Mouse (Mus musculus): ENCODE measurements around the gene Adipoq. TPM values are rescaled to one million over a fixed set of nuclear protein-coding genes. Genes with fewer than 3 reads are reported as not detected.
A peak's percentile ranks its signal among the peaks of the same experiment; 100 is the strongest.

Gene Adipoq
- polyA plus RNA-seq, 1 experiment = not detected

GRCm38 (mm10) chr16:23157013-23157412, 10.7 kb downstream of the Adipoq start:
- no peak overlapping the region for H3ac ChIP-seq (ENCODE audit: control insufficient read depth, insufficient read length, low read depth)
- no peaks in the 10 kb centered on the region for H3K79me3 ChIP-seq (ENCODE audit: low read depth)
- H3K4me3 ChIP-seq (ENCODE audit: insufficient read depth, poor library complexity, severe bottlenecking) = no peak overlapping the region
- TF ChIP-seq USF1 (IDR thresholded peaks at IDR 0.05; ENCODE audit: low read depth) = no peak
- no peak for TF ChIP-seq MAX (IDR thresholded peaks at IDR 0.05)
- no peak for TF ChIP-seq CTCF (IDR thresholded peaks at IDR 0.05; ENCODE audit: control insufficient read depth, insufficient read depth, insufficient read length)
- TF ChIP-seq CEBPB (IDR thresholded peaks at IDR 0.05; ENCODE audit: low read depth) = no peak
- no peaks in the 10 kb centered on the region for H3K27me3 ChIP-seq (ENCODE audit: control insufficient read depth, insufficient read depth, insufficient read length)
- H3K79me2 ChIP-seq (ENCODE audit: control insufficient read depth, insufficient read depth) = no peaks in the 10 kb centered on the region
- H3K36me3 ChIP-seq (ENCODE audit: control insufficient read depth, insufficient read depth) = no peaks in the 10 kb centered on the region

GRCm38 (mm10) chr16:23158292-23158691, 12.0 kb downstream of the Adipoq start:
- no peaks in the 10 kb centered on the region for H3K79me2 ChIP-seq (ENCODE audit: control insufficient read depth, insufficient read depth)
- no peaks in the 10 kb centered on the region for H3K27me3 ChIP-seq (ENCODE audit: control insufficient read depth, insufficient read depth, insufficient read length)
- H3K36me3 ChIP-seq (ENCODE audit: control insufficient read depth, insufficient read depth) = no peaks in the 10 kb centered on the region
- no peak overlapping the region for H3ac ChIP-seq (ENCODE audit: control insufficient read depth, insufficient read length, low read depth)
- no peak for TF ChIP-seq CEBPB (IDR thresholded peaks at IDR 0.05; ENCODE audit: low read depth)
- TF ChIP-seq FOSL1 (IDR thresholded peaks at IDR 0.05; ENCODE audit: insufficient read depth, low read length, poor library complexity, severe bottlenecking) = no peak
- no peak for TF ChIP-seq USF1 (IDR thresholded peaks at IDR 0.05; ENCODE audit: low read depth)
- no peak for TF ChIP-seq MYOD1 (IDR thresholded peaks at IDR 0.05; ENCODE audit: control insufficient read depth, insufficient read length, low read depth)
- TF ChIP-seq CTCF (IDR thresholded peaks at IDR 0.05; ENCODE audit: control insufficient read depth, insufficient read depth, insufficient read length) = no peak
- TF ChIP-seq MAX (IDR thresholded peaks at IDR 0.05) = no peak
- no peak for TF ChIP-seq MYOG (IDR thresholded peaks at IDR 0.05; ENCODE audit: control insufficient read depth, extremely low read depth, insufficient read length)
- no peak overlapping the region for H3K4me3 ChIP-seq (ENCODE audit: insufficient read depth, poor library complexity, severe bottlenecking)
- no peaks in the 10 kb centered on the region for H3K79me3 ChIP-seq (ENCODE audit: low read depth)

GRCm38 (mm10) chr16:23158957-23159356, 12.6 kb downstream of the Adipoq start:
- H3K27me3 ChIP-seq (ENCODE audit: control insufficient read depth, insufficient read depth, insufficient read length) = no peaks in the 10 kb centered on the region
- no peaks in the 10 kb centered on the region for H3K79me2 ChIP-seq (ENCODE audit: control insufficient read depth, insufficient read depth)
- no peak overlapping the region for H3K4me3 ChIP-seq (ENCODE audit: insufficient read depth, poor library complexity, severe bottlenecking)
- H3K79me3 ChIP-seq (ENCODE audit: low read depth) = no peaks in the 10 kb centered on the region
- H3K36me3 ChIP-seq (ENCODE audit: control insufficient read depth, insufficient read depth) = no peaks in the 10 kb centered on the region
- no peak overlapping the region for H3ac ChIP-seq (ENCODE audit: control insufficient read depth, insufficient read length, low read depth)
- TF ChIP-seq MYOG (IDR thresholded peaks at IDR 0.05; ENCODE audit: control insufficient read depth, extremely low read depth, insufficient read length) (no peak), USF1 (IDR thresholded peaks at IDR 0.05; ENCODE audit: low read depth) (no peak), CTCF (IDR thresholded peaks at IDR 0.05; ENCODE audit: control insufficient read depth, insufficient read depth, insufficient read length) (no peak), FOSL1 (IDR thresholded peaks at IDR 0.05; ENCODE audit: insufficient read depth, low read length, poor library complexity, severe bottlenecking) (no peak), MYOD1 (IDR thresholded peaks at IDR 0.05; ENCODE audit: control insufficient read depth, insufficient read length, low read depth) (no peak), MAX (IDR thresholded peaks at IDR 0.05) (no peak), CEBPB (IDR thresholded peaks at IDR 0.05; ENCODE audit: low read depth) (no peak)

GRCm38 (mm10) chr16:23159749-23160148, 13.4 kb downstream of the Adipoq start:
- no peaks in the 10 kb centered on the region for H3K36me3 ChIP-seq (ENCODE audit: control insufficient read depth, insufficient read depth)
- H3K79me3 ChIP-seq (ENCODE audit: low read depth) = no peaks in the 10 kb centered on the region
- TF ChIP-seq CEBPB (IDR thresholded peaks at IDR 0.05; ENCODE audit: low read depth) (no peak), USF1 (IDR thresholded peaks at IDR 0.05; ENCODE audit: low read depth) (no peak), CTCF (IDR thresholded peaks at IDR 0.05; ENCODE audit: control insufficient read depth, insufficient read depth, insufficient read length) (no peak), FOSL1 (IDR thresholded peaks at IDR 0.05; ENCODE audit: insufficient read depth, low read length, poor library complexity, severe bottlenecking) (no peak), MYOD1 (IDR thresholded peaks at IDR 0.05; ENCODE audit: control insufficient read depth, insufficient read length, low read depth) (no peak), MYOG (IDR thresholded peaks at IDR 0.05; ENCODE audit: control insufficient read depth, extremely low read depth, insufficient read length) (no peak), MAX (IDR thresholded peaks at IDR 0.05) (no peak)
- H3K79me2 ChIP-seq (ENCODE audit: control insufficient read depth, insufficient read depth) = no peaks in the 10 kb centered on the region
- no peaks in the 10 kb centered on the region for H3K27me3 ChIP-seq (ENCODE audit: control insufficient read depth, insufficient read depth, insufficient read length)
- no peak overlapping the region for H3K4me3 ChIP-seq (ENCODE audit: insufficient read depth, poor library complexity, severe bottlenecking)
- no peak overlapping the region for H3ac ChIP-seq (ENCODE audit: control insufficient read depth, insufficient read length, low read depth)

GRCm38 (mm10) chr16:23162116-23162515, 15.8 kb downstream of the Adipoq start:
- H3K4me3 ChIP-seq (ENCODE audit: insufficient read depth, poor library complexity, severe bottlenecking) = no peak overlapping the region
- no peaks in the 10 kb centered on the region for H3K27me3 ChIP-seq (ENCODE audit: control insufficient read depth, insufficient read depth, insufficient read length)
- H3K36me3 ChIP-seq (ENCODE audit: control insufficient read depth, insufficient read depth) = no peaks in the 10 kb centered on the region
- H3K79me3 ChIP-seq (ENCODE audit: low read depth) = no peaks in the 10 kb centered on the region
- TF ChIP-seq CEBPB (IDR thresholded peaks at IDR 0.05; ENCODE audit: low read depth) = peak; percentile 8
- peak; percentile 17 for TF ChIP-seq MYOD1 (IDR thresholded peaks at IDR 0.05; ENCODE audit: control insufficient read depth, insufficient read length, low read depth)
- no peak for TF ChIP-seq USF1 (IDR thresholded peaks at IDR 0.05; ENCODE audit: low read depth)
- no peaks in the 10 kb centered on the region for H3K79me2 ChIP-seq (ENCODE audit: control insufficient read depth, insufficient read depth)
- H3ac ChIP-seq (ENCODE audit: control insufficient read depth, insufficient read length, low read depth) = no peak overlapping the region

- Histone ChIP-seq H3K79me3 (ENCODE audit: low read depth) (no peaks in the 10 kb centered on the region), H3ac (ENCODE audit: control insufficient read depth, insufficient read length, low read depth) (no peak overlapping the region), H3K4me3 (ENCODE audit: insufficient read depth, poor library complexity, severe bottlenecking) (no peak overlapping the region), H3K27me3 (ENCODE audit: control insufficient read depth, insufficient read depth, insufficient read length) (no peaks in the 10 kb centered on the region), H3K79me2 (ENCODE audit: control insufficient read depth, insufficient read depth) (no peaks in the 10 kb centered on the region), H3K36me3 (ENCODE audit: control insufficient read depth, insufficient read depth) (no peaks in the 10 kb centered on the region)
- TF ChIP-seq MYOD1 (IDR thresholded peaks at IDR 0.05; ENCODE audit: control insufficient read depth, insufficient read length, low read depth) (no peak), CEBPB (IDR thresholded peaks at IDR 0.05; ENCODE audit: low read depth) (no peak), MYOG (IDR thresholded peaks at IDR 0.05; ENCODE audit: control insufficient read depth, extremely low read depth, insufficient read length) (no peak), FOSL1 (IDR thresholded peaks at IDR 0.05; ENCODE audit: insufficient read depth, low read length, poor library complexity, severe bottlenecking) (no peak), USF1 (IDR thresholded peaks at IDR 0.05; ENCODE audit: low read depth) (no peak), CTCF (IDR thresholded peaks at IDR 0.05; ENCODE audit: control insufficient read depth, insufficient read depth, insufficient read length) (no peak), MAX (IDR thresholded peaks at IDR 0.05) (no peak)
Measured at GRCm38 (mm10) chr16:23164443-23164842, 18.1 kb downstream of the Adipoq start.

Measured in C2C12 (cell line).